Mouse (Mus musculus) sigmoid colon, adult 10 weeks (tissue): ENCODE data around the gene Mfsd5. TPM values are rescaled to one million over a fixed set of nuclear protein-coding genes. Genes with fewer than 3 reads are reported as not detected.

Experiments
- polyA plus RNA-seq: library from polyadenylated mRNA; stranded (reverse); fragments of 350-450 nt; fragmentation: Illumina TruSeq; extraction: RNeasy Lipid Tissue Mini Kit (QIAGEN cat#74804); gene quantifications from one replicate; pipeline ENCODE4 v1.2.3, GENCODE M21; 2014; ENCODE audit warnings: low read depth, low replicate concordance

The Mfsd5 gene
- 0.66 TPM for polyA plus RNA-seq

DNA sequence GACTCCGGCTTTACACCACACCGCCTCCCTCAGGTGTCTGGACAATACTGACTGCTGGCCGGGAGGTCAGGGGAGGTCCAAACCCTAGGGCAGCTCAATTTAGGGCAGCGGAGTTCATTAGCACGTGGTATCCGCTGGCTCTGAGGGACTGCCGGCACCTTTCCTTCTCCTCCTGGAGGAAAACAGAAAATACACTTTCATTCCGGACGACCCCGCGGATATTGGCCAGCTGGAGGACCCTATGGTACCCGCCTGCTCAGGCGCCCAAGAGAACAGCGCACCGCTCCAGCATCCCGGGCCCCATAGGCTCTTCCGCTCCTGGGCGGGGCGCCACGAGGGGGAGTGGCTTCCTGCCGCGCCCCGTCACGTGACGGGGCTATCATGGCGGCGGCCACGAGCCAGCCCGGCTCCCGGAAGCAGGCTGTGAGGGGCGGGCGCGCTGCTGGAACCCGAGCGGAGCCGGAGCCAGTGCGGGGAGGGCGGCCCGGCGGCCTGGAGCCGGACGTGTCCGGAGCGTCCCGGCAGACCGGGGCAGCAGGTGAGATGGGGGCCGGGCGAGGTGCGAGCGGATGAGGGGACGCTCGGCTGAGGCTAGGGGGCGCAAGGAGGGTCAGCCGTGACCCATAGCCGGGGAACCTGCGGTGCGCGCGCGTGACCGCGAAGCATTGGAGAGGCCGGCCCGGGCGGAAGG, at the start of gene Mfsd5:
Gene Mfsd5, plus strand, starts transcription at position 363 of the 691 bp plus-strand sequence.

DNA sequence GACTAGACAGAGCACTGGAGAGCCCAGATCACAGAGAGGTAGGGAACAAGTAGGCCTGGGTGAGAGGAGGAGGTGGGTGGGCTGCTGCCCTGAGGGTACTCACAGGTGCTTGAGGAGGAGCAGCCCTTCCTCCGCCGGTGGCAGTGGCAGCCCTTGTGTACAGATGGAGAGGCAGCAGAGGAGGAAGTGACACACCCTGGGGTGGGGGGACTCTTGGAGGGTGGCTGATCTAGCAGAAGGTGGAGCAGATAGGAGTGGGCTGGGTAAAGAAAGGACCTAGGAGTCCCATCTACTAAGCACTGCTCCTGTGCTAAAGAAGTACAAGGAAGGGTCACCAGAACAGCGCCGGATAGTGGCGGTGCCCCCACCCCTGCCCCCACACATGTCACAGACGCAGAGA, 47.5 kb upstream of the Mfsd5 start, which contains the start of gene Itgb7:
Gene Itgb7, minus strand, starts transcription at position 197 of the 400 bp plus-strand sequence.

DNA sequence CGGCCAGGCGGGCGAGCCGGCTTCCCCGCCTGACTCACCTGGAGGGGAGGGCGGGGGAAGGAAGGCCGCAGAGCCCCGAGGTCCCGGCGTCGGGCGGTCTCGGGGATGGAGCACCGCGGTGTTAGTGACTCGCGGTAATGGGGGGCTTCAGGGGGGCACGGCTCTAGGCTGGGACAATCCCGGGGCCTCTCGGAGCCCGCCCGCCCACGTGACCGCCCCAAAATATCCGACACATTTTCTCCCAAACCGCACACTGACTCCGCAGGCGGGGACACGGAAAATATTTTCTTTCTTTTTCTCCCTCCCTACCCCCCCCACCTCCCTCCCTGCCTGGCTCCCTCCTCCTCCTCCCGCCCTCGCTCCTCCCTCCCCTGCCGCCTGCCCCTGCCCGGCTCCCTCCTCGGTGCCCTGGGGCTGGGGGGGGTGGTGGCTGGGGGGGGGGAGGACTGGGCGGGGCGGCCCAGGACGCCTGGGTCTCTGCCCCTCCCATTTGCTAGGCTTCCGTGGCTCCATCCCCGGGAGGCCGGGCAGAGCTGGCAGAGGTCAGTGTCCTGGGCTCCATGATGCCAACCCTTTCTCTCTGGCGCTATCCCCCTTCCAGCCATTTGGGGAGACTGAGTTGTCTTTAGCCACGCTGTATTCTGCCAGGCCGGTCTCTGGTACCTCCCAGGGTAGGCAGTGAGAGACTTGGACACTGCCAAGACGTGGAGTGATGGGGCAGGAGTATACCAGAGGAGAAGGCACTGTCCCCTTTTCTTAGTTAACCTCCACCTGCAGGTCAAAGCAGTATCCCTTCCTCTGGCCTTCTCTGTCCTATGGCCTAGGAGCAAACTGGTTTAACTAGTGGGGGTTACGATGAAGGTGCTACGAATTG, 21.8 kb upstream of the Mfsd5 start, which contains the start of gene Rarg:
Gene Rarg, minus strand, starts transcription at position 316 of the 874 bp plus-strand sequence.

DNA sequence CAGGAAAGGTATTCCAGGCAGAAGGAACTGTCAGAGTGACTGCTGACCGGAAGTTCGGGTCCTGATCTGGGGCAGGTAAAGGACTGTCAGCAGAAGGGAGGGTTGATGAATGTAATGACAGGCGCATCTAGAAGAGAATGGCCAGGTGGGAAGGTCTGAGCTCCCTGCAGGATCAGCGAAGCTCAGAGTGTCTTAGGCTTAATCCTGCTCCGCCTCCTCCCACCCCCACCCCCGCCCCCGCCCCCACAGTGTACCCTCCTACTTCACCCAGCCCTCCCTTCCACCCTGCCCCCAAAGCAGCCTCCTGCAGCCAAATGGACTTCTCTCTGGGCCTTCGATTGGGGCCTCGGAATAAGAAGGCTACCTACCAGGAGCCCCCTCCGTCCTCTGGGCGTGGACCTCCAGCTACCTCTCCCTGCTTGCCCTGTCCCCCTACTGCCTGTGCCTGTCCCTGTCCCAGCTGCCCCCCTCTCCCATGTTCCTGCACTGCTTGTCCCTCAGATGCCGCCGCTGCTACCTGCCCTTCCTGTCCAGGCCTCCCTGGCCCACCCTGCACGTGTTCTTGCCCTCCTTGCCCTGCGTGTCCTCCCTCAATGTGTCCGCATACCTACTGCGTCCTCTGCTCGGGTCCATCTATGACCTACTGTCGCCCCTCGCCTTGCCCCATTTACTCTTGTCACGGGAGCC, 8.8 kb upstream of the Mfsd5 start, which contains the start of gene Gm9918:
Gene Gm9918, plus strand, starts transcription at position 290 of the 687 bp plus-strand sequence.

DNA sequence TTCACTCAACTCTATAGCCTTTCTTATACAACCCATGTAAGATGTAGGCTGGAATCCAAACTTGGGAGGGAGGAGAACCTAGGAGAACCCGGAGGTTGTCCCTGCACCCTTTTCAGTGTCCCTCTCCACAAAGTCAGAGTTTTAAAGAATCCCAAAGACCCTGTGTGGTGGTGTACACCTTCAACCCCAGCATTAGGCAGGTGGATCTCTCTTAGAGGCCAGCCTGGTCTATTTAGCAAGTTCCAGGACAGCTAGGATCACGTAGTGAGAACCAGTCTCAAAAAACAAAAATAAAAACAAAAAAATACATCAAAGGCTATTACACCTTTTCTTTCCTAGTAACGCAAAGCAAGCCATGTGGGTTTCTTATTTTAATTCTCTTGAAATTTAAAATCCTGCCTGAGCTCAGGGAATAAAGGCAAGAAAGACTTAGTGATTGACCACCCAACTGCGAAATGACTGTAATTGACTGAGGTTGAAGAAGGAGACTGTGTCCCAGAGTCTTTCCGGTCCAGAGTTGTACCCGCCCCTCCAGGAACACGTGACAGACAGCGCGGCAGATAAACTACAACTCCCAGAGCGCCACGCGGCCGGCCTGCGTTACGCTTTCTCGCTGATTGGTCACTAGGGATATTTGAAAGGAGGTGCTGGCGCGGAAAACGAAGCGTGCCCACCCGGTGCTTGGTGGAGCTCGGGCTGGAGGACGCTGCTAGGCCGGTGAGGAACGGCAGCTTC, 16.5 kb downstream of the Mfsd5 start, which contains the start of gene Espl1:
Gene Espl1, plus strand, starts transcription at position 634 of the 735 bp plus-strand sequence.

DNA sequence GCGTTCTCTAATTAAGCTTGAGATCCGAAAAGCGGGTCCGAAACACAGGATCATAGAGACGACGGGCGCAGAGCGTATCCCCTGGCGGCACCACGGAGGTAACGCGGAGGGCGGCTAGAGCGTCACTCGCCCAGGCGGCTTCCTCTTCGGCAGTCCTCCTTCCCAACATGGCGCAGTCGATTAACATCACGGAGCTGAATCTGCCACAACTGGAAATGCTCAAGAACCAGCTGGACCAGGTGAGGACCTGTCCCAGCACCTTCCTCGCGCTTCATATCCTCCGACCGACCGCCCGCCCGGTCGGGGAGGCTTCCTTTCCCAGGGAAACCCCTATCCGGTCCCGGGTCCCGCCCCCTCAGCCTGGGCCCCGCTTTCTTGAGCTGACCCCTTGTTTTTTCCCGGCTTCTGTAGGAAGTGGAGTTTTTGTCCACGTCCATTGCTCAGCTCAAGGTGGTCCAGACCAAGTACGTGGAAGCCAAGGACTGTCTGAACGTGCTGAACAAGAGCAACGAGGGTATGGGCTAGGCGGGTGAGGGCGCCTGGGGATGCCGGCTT, 46.8 kb downstream of the Mfsd5 start, which contains the start of gene Pfdn5:
Gene Pfdn5, plus strand, starts transcription at position 95 of the 555 bp plus-strand sequence.

Other genes starting within 250 kb of the Mfsd5 start
- gene Eif4b, start 205.7 kb upstream of the Mfsd5 start, polyA plus RNA-seq = 230 TPM
- 17.3 TPM for gene Tns2, start 179.0 kb upstream of the Mfsd5 start, polyA plus RNA-seq
- 1.5 TPM for gene Spryd3, start 143.2 kb upstream of the Mfsd5 start, polyA plus RNA-seq
- gene Igfbp6, start 135.1 kb upstream of the Mfsd5 start, polyA plus RNA-seq = 0.41 TPM
- gene Soat2, start 128.9 kb upstream of the Mfsd5 start, polyA plus RNA-seq = 0.32 TPM
- gene Zfp740, start 76.2 kb upstream of the Mfsd5 start, polyA plus RNA-seq = 47.3 TPM
- 18.2 TPM for gene Csad, start 74.7 kb upstream of the Mfsd5 start, polyA plus RNA-seq
- gene Itgb7, start 47.5 kb upstream of the Mfsd5 start, polyA plus RNA-seq = 0.47 TPM
- 3.6 TPM for gene Rarg, start 21.9 kb upstream of the Mfsd5 start, polyA plus RNA-seq
- gene Gm9918, start 8.9 kb upstream of the Mfsd5 start, polyA plus RNA-seq = not detected
- 0.13 TPM for gene Espl1, start 16.8 kb downstream of the Mfsd5 start, polyA plus RNA-seq
- 39.0 TPM for gene Pfdn5, start 46.7 kb downstream of the Mfsd5 start, polyA plus RNA-seq
- gene Myg1, start 52.3 kb downstream of the Mfsd5 start, polyA plus RNA-seq = 8.4 TPM
- 3.3 TPM for gene Aaas, start 71.3 kb downstream of the Mfsd5 start, polyA plus RNA-seq
- gene Sp7, start 87.7 kb downstream of the Mfsd5 start, polyA plus RNA-seq = not detected
- 124 TPM for gene Sp1, start 126.7 kb downstream of the Mfsd5 start, polyA plus RNA-seq
- not detected for gene Amhr2, start 165.9 kb downstream of the Mfsd5 start, polyA plus RNA-seq
- gene Prr13, start 179.6 kb downstream of the Mfsd5 start, polyA plus RNA-seq = 196 TPM
- 677 TPM for gene Pcbp2, start 191.1 kb downstream of the Mfsd5 start, polyA plus RNA-seq
- not detected for gene Gm10337, start 224.3 kb downstream of the Mfsd5 start, polyA plus RNA-seq
- gene Map3k12, start 237.6 kb downstream of the Mfsd5 start, polyA plus RNA-seq = 1.5 TPM
- 2.9 TPM for gene Tarbp2, start 238.7 kb downstream of the Mfsd5 start, polyA plus RNA-seq
- 0.95 TPM for gene Npff, start 245.5 kb downstream of the Mfsd5 start, polyA plus RNA-seq